Mouse (Mus musculus): Measurements from ENCODE around the gene Sgcd. TPM values are rescaled to one million over a fixed set of nuclear protein-coding genes. Genes with fewer than 3 reads are reported as not detected.

The Sgcd gene
- polyA plus RNA-seq, 1 experiment from 2014 or later: 6.8 TPM

GRCm38 (mm10) chr11:47049756-47050155 lies 939.0 kb downstream of the Sgcd start:
- H3K4me2 ChIP-seq: no peak overlapping the region
- no peaks in the 10 kb centered on the region for H3K9me3 ChIP-seq (replicated peaks)
- no peak overlapping the region for H3K27ac ChIP-seq (replicated peaks)
- ATAC-seq (ENCODE audit: low FRiP score): no peak
- H3K4me3 ChIP-seq (replicated peaks): no peak overlapping the region
- WGBS: 75% methylated on average over 4 of the region's 4 CpGs
- H3K27me3 ChIP-seq (replicated peaks): no peaks in the 10 kb centered on the region
- no peaks in the 10 kb centered on the region; the same call in 1 of the 2 replicates for H3K4me1 ChIP-seq
- H3K36me3 ChIP-seq: no peaks in the 10 kb centered on the region
- no peak overlapping the region for H3K9ac ChIP-seq (replicated peaks)

GRCm38 (mm10) chr11:47032318-47032717 lies 956.5 kb downstream of the Sgcd start:
- no peaks in the 10 kb centered on the region for H3K36me3 ChIP-seq
- ATAC-seq (ENCODE audit: low FRiP score): no peak
- H3K4me2 ChIP-seq: no peak overlapping the region
- WGBS: 89% methylated on average over 5 of the region's 5 CpGs
- no peak overlapping the region for H3K4me3 ChIP-seq (replicated peaks)
- no peaks in the 10 kb centered on the region for H3K27me3 ChIP-seq (replicated peaks)
- H3K9me3 ChIP-seq (replicated peaks): no peaks in the 10 kb centered on the region
- H3K4me1 ChIP-seq: no peaks in the 10 kb centered on the region
- H3K9ac ChIP-seq (replicated peaks): no peak overlapping the region
- no peak overlapping the region for H3K27ac ChIP-seq (replicated peaks)

DNA sequence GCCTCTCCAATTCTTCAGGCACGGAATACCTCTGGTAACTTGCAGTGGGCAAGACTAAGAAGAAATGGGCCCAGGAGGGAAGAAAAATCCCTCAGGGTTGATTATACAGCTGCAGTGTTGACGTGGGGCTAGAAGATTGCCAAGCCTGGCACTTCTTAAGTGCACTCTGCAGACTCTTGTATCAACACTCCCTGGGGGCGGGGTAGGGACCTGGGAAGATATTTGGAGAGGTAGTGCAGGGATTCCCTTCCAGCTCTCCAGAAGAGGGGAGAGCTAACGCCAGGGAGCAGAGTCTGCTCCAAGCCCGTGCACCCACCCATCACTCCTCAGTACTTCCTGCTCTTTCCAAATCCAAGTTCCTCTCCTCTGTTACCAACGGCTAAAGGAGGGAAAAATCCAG lies 967.9 kb downstream of the Sgcd start:
- Histone ChIP-seq H3K4me1 (peaks cover 4% of the 10 kb centered on the region; the same call in 1 of the 2 replicates), H3K9ac (replicated peaks) (no peak overlapping the region), H3K36me3 (no peaks in the 10 kb centered on the region), H3K4me3 (replicated peaks) (no peak overlapping the region), H3K27me3 (replicated peaks) (no peaks in the 10 kb centered on the region), H3K4me2 (no peak overlapping the region), H3K9me3 (replicated peaks) (no peaks in the 10 kb centered on the region), H3K27ac (replicated peaks) (no peak overlapping the region)
- no peak for ATAC-seq (ENCODE audit: low FRiP score)
- 64% methylated on average over 6 of the region's 6 CpGs for WGBS

GRCm38 (mm10) chr11:47018139-47018538 lies 970.6 kb downstream of the Sgcd start:
- H3K27ac ChIP-seq (replicated peaks): no peak overlapping the region
- peaks cover 4% of the 10 kb centered on the region; the same call in 1 of the 2 replicates for H3K4me1 ChIP-seq
- H3K27me3 ChIP-seq (replicated peaks): no peaks in the 10 kb centered on the region
- H3K9me3 ChIP-seq (replicated peaks): no peaks in the 10 kb centered on the region
- H3K4me3 ChIP-seq (replicated peaks): no peak overlapping the region
- WGBS: 43% methylated on average over 2 of the region's 2 CpGs
- H3K4me2 ChIP-seq: no peak overlapping the region
- H3K36me3 ChIP-seq: no peaks in the 10 kb centered on the region
- no peak overlapping the region for H3K9ac ChIP-seq (replicated peaks)
- no peak for ATAC-seq (ENCODE audit: low FRiP score)

DNA sequence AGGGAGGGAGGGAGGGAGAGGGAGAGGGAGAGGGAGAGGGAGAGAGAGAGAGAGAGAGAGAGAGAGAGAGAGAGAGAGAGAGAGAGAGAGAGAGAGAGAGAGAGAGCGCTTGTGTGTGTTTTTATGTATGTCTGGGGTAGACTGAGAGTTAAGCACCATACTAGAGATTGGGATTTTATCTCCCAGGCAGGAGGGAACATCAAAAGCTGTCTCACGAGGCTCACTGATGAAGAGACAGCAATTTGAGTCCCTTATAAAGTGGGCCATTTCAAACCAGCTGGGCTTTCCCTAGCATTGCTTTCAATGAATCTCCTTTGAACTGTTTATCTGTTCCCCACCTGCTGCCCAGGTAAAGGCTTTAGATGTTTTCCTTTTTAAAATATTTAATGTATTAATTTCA lies 973.1 kb downstream of the Sgcd start:
- Histone ChIP-seq H3K4me1 (peaks cover 4% of the 10 kb centered on the region; the same call in 1 of the 2 replicates), H3K9me3 (replicated peaks) (no peaks in the 10 kb centered on the region), H3K36me3 (no peaks in the 10 kb centered on the region), H3K27ac (replicated peaks) (no peak overlapping the region), H3K4me2 (no peak overlapping the region), H3K4me3 (replicated peaks) (no peak overlapping the region), H3K9ac (replicated peaks) (no peak overlapping the region), H3K27me3 (replicated peaks) (no peaks in the 10 kb centered on the region)
- ATAC-seq (ENCODE audit: low FRiP score): peak; percentile 72; the same call in 1 of the 2 replicates
- 23% methylated on average over 2 of the region's 2 CpGs for WGBS

DNA sequence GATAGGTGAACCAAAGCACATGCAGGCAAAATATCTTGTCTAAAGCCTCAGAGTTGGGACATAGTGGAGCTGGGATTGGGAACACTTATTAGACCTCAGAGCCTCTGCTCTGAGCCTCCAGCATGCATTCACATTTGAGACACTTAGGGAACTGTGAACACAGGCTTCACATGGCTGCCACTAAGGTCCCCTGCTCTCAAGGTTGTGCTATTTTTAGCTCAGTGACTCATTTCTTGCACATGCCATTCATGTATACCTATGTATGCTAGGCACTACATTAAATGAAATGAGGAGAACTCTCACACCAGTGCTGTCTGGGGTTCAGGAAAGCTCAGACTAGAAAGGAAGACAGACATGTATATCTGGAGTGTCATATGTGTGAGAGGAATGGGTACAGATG lies 974.5 kb downstream of the Sgcd start:
- no peaks in the 10 kb centered on the region for H3K27me3 ChIP-seq (replicated peaks)
- no peaks in the 10 kb centered on the region for H3K36me3 ChIP-seq
- no peak for ATAC-seq (ENCODE audit: low FRiP score)
- H3K27ac ChIP-seq (replicated peaks): no peak overlapping the region
- peaks cover 4% of the 10 kb centered on the region; the same call in 1 of the 2 replicates for H3K4me1 ChIP-seq
- no peak overlapping the region for H3K4me2 ChIP-seq
- no peaks in the 10 kb centered on the region for H3K9me3 ChIP-seq (replicated peaks)
- no peak overlapping the region for H3K4me3 ChIP-seq (replicated peaks)
- no peak overlapping the region for H3K9ac ChIP-seq (replicated peaks)

DNA sequence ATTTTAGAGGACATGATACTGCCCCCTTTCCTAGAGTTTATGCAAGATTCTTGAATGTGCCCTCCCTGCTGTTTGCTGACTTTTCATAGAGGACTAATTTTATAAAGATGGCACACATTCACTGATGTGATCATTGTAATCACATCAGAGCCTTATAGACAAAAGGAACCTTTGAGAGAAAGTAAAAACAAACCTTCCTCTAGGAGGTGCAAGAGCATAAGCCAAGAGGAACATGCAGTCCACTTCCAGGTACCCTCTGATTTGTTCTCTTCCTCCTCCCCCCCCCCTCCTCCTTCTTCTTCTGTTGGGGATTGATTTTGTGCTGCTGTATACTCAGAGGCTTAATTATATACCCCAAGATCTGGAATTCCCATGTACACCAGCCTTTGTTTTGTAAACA lies 978.6 kb downstream of the Sgcd start:
- no peak for ATAC-seq (ENCODE audit: low FRiP score)
- H3K4me3 ChIP-seq (replicated peaks): no peak overlapping the region
- H3K9me3 ChIP-seq (replicated peaks): no peaks in the 10 kb centered on the region
- no peaks in the 10 kb centered on the region for H3K27me3 ChIP-seq (replicated peaks)
- H3K4me2 ChIP-seq: no peak overlapping the region
- no peaks in the 10 kb centered on the region for H3K4me1 ChIP-seq
- no peak overlapping the region for H3K9ac ChIP-seq (replicated peaks)
- no peak overlapping the region for H3K27ac ChIP-seq (replicated peaks)
- H3K36me3 ChIP-seq: no peaks in the 10 kb centered on the region

DNA sequence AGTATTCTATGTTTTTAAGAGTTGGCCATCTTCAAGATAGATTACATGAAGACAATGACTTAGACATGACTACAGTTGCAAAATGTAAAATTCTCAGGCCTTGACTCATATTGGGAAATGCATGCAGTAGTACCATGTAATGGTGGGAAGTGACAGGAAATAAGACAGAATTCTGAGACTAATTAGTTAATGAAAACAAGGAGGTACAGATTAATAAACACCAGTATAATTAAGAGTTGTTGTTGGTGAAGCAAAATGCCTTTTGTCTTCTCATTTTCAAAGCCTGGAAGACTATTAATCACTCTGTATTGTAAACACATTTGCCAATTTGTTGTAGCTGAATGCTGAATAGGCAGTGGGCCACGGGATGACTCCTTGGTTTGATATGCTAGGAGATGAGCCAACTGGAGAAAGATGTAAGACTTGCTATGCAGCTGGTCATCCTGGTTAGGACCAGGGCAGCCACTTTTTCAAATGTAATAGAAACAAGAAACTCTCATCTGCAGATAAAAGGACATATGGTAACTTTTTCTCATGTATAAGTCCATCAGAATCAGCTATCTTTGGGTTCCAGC lies 983.4 kb downstream of the Sgcd start:
- WGBS: 57% methylated on average over 1 of the region's 1 CpGs

DNA sequence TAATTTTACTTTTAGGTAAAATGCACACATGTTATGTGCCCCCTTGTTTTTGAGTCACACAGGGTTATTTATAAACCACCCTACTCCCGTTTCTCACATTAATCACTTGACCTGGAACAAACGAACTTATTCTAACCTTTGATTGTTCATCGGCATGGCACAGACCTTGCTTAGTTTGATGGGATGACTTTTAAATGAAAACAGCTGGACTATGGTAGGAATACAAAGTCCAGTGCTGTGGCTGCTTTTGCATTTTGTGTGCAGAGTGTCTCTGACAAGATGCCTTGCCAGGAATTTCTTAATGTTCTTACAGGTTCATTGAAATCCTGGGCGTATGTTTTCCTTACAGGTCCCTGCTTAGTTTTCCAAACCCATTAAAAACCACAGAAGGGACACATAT lies 1049.5 kb downstream of the Sgcd start:
- Histone ChIP-seq H3K4me2 (no peak overlapping the region), H3K27me3 (replicated peaks) (no peaks in the 10 kb centered on the region), H3K4me1 (no peaks in the 10 kb centered on the region), H3K36me3 (no peaks in the 10 kb centered on the region), H3K4me3 (replicated peaks) (no peak overlapping the region), H3K9me3 (replicated peaks) (no peaks in the 10 kb centered on the region), H3K27ac (replicated peaks) (no peak overlapping the region), H3K9ac (replicated peaks) (no peak overlapping the region)
- no peak for ATAC-seq (ENCODE audit: low FRiP score)
- WGBS: 30% methylated on average over 4 of the region's 4 CpGs

More for the DNA sequence above, 983.4 kb downstream of the Sgcd start:
- H3K36me3 ChIP-seq: no peaks in the 10 kb centered on the region
- no peak overlapping the region for H3K27ac ChIP-seq (replicated peaks)
- no peak overlapping the region for H3K4me2 ChIP-seq
- no peak overlapping the region for H3K9ac ChIP-seq (replicated peaks)
- no peak for ATAC-seq (ENCODE audit: low FRiP score)
- H3K4me1 ChIP-seq: no peaks in the 10 kb centered on the region
- no peaks in the 10 kb centered on the region for H3K27me3 ChIP-seq (replicated peaks)
- no peak overlapping the region for H3K4me3 ChIP-seq (replicated peaks)
- H3K9me3 ChIP-seq (replicated peaks): no peaks in the 10 kb centered on the region

DNA sequence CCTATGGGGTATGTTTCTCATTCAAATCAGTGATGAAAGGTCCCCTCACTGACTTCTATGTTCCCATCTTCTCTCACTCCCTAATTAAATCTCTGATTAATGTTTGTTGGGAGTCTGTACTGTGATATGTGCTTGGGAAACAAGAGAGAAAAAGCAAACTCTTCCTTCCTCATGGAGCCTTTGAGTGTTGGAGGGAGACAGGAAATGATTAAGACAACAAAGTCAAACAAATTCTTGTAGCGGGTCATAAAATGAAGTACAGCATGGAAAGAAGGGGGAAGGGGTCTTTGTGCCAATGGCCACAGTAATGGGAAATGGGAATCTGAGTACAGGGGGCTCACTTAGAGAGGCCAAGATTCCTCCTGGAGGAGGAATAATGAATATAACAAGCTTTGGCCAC lies 1063.8 kb downstream of the Sgcd start:
- H3K9ac ChIP-seq (replicated peaks): no peak overlapping the region
- no peaks in the 10 kb centered on the region for H3K27me3 ChIP-seq (replicated peaks)
- H3K9me3 ChIP-seq (replicated peaks): no peaks in the 10 kb centered on the region
- no peak overlapping the region for H3K27ac ChIP-seq (replicated peaks)
- no peak for ATAC-seq (ENCODE audit: low FRiP score)
- no peaks in the 10 kb centered on the region for H3K36me3 ChIP-seq
- H3K4me1 ChIP-seq: no peaks in the 10 kb centered on the region
- 84% methylated on average over 1 of the region's 1 CpGs for WGBS
- H3K4me3 ChIP-seq (replicated peaks): no peak overlapping the region
- H3K4me2 ChIP-seq: no peak overlapping the region

DNA sequence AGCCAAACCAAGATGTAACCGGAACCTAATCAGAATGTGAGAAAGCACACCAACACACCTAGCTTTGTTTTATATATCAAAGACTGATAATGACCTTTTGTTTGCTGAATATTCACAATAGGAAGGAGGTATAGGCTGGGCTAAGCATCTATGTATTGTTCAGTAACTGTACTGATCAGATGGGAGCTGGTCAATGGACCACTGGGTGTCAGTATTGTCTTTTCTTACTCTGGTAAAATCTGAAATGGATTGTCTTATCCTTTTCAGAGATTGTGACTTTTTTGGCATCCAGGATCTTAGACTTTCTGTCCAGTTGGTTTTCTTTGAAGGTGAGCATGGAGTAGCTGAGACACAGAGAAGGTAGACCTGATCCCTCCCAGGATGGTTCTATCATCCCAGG lies 1068.5 kb downstream of the Sgcd start:
- no peak for ATAC-seq (ENCODE audit: low FRiP score)
- no peak overlapping the region for H3K4me3 ChIP-seq (replicated peaks)
- H3K36me3 ChIP-seq: no peaks in the 10 kb centered on the region
- no peaks in the 10 kb centered on the region for H3K27me3 ChIP-seq (replicated peaks)
- no peaks in the 10 kb centered on the region for H3K9me3 ChIP-seq (replicated peaks)
- 84% methylated on average over 1 of the region's 1 CpGs for WGBS
- no peak overlapping the region for H3K4me2 ChIP-seq
- no peaks in the 10 kb centered on the region for H3K4me1 ChIP-seq
- H3K9ac ChIP-seq (replicated peaks): no peak overlapping the region
- no peak overlapping the region for H3K27ac ChIP-seq (replicated peaks)

- H3K9me3 ChIP-seq (replicated peaks): no peaks in the 10 kb centered on the region
- H3K4me3 ChIP-seq (replicated peaks): no peak overlapping the region
- no peaks in the 10 kb centered on the region for H3K36me3 ChIP-seq
- no peaks in the 10 kb centered on the region for H3K27me3 ChIP-seq (replicated peaks)
- ATAC-seq (ENCODE audit: low FRiP score): no peak
- H3K4me1 ChIP-seq: no peaks in the 10 kb centered on the region
- H3K27ac ChIP-seq (replicated peaks): no peak overlapping the region
- no peak overlapping the region for H3K4me2 ChIP-seq
- no peak overlapping the region for H3K9ac ChIP-seq (replicated peaks)
- 79% methylated on average over 5 of the region's 5 CpGs for WGBS
Observed at GRCm38 (mm10) chr11:46912656-46913237, 1076.0 kb downstream of the Sgcd start.
